Mouse (Mus musculus) CH12.LX (cell line): ENCODE measurements around the gene Cryga. TPM values are rescaled to one million over a fixed set of nuclear protein-coding genes. Genes with fewer than 3 reads are reported as not detected.
"Not testable (repeated sequence)": the region's sequence is repeated elsewhere in the genome, so short reads cannot be mapped to it uniquely, and the experiment has no call there.

Experiments
- DNase-seq: peaks from one replicate; pipeline ENCODE4 v3.0.0-alpha.2; 2013; ENCODE audit errors: extremely low read depth
- H3K27ac ChIP-seq: 2 replicates; pipeline ENCODE4 v1.5.1; 2012; ENCODE audit warnings: low read depth, mild to moderate bottlenecking, control low read depth, moderate library complexity; ENCODE audit not compliant: insufficient read depth
- H3K27me3 ChIP-seq: replicated peaks from 2 replicates; pipeline ENCODE3; 2012; ENCODE audit warnings: inconsistent platforms
- H3K36me3 ChIP-seq, 2 experiments: replicated peaks in 1 of 2; 2 replicates each; pipeline versions ENCODE3 to v1.6.1; 2012; ENCODE audit warnings: inconsistent platforms in 1 of 2, low read length in 1 of 2, mild to moderate bottlenecking in 1 of 2, mixed read lengths in 1 of 2, moderate library complexity in 1 of 2; ENCODE audit not compliant: control insufficient read depth in 1 of 2, insufficient read depth in 1 of 2
- H3K4me1 ChIP-seq, 2 experiments: 2 replicates each; pipeline ENCODE4 v1.6.1; 2012; ENCODE audit warnings: inconsistent platforms in 1 of 2, moderate library complexity in 1 of 2; ENCODE audit not compliant: insufficient read depth in 2 of 2, control insufficient read depth in 1 of 2
- H3K4me2 ChIP-seq: 2 replicates; pipeline ENCODE4 v1.6.1; 2012; ENCODE audit warnings: low read depth, mild to moderate bottlenecking, control low read depth; ENCODE audit not compliant: poor library complexity, insufficient read depth, severe bottlenecking
- H3K4me3 ChIP-seq, 3 experiments: fragments of 150-350 bp in 1 of 3; sonication (generic) in 1 of 3; replicated peaks in 1 of 3; 2 replicates each; pipeline versions ENCODE3 to v1.5.1; 2011 to 2012; ENCODE audit warnings: low read depth in 2 of 3, low read length in 2 of 3, mild to moderate bottlenecking in 2 of 3, moderate library complexity in 2 of 3, control low read depth in 1 of 3, improper control_type of control experiment in 1 of 3, inconsistent platforms in 1 of 3, mixed read lengths in 1 of 3; ENCODE audit not compliant: poor library complexity in 1 of 3
- H3K79me2 ChIP-seq: replicated peaks from 2 replicates; pipeline ENCODE4 v1.6.1; 2012; ENCODE audit warnings: mild to moderate bottlenecking, moderate library complexity; ENCODE audit not compliant: control insufficient read depth, poor library complexity, insufficient read depth, severe bottlenecking; ENCODE audit errors: extremely low read depth
- H3K9ac ChIP-seq: 2 replicates; pipeline ENCODE4 v1.6.1; 2012; ENCODE audit warnings: low read depth, mild to moderate bottlenecking, control low read depth, moderate library complexity; ENCODE audit not compliant: insufficient read depth
- H3K9me3 ChIP-seq: replicated peaks from 2 replicates; pipeline ENCODE3; 2012; ENCODE audit warnings: low read length, inconsistent platforms, mixed read lengths
- CHD2 ChIP-seq: IDR thresholded peaks from 2 replicates; pipeline ENCODE4 v1.6.1; 2011; ENCODE audit warnings: low read length, improper control_type of control experiment
- EP300 ChIP-seq: IDR thresholded peaks from 2 replicates; pipeline ENCODE4 v1.6.1; 2011; ENCODE audit warnings: low read length, improper control_type of control experiment
- GABPA ChIP-seq: IDR thresholded peaks from 2 replicates; pipeline ENCODE4 v1.6.1; 2012; ENCODE audit warnings: low read depth, low read length, improper control_type of control experiment, inconsistent platforms; ENCODE audit not compliant: insufficient replicate concordance
- MAFK ChIP-seq: IDR thresholded peaks from 2 replicates; pipeline ENCODE4 v1.6.1; 2011; ENCODE audit warnings: low read length, improper control_type of control experiment; ENCODE audit not compliant: insufficient replicate concordance
- MEF2A ChIP-seq: IDR thresholded peaks from 2 replicates; pipeline ENCODE4 v1.6.1; 2014; ENCODE audit warnings: low read depth, mild to moderate bottlenecking, inconsistent platforms, low read length, improper control_type of control experiment, borderline replicate concordance
- MXI1 ChIP-seq: IDR thresholded peaks from 2 replicates; pipeline ENCODE4 v1.6.1; 2011; ENCODE audit warnings: mild to moderate bottlenecking, low read depth, low read length, improper control_type of control experiment
- NRF1 ChIP-seq: IDR thresholded peaks from 2 replicates; pipeline ENCODE4 v1.6.1; 2014; ENCODE audit warnings: low read depth, mild to moderate bottlenecking, inconsistent platforms, low read length, improper control_type of control experiment, moderate library complexity
- POLR2A ChIP-seq: IDR thresholded peaks from 2 replicates; pipeline ENCODE4 v1.6.1; 2011; ENCODE audit warnings: low read depth, mild to moderate bottlenecking, improper control_type of control experiment, low read length
- POLR2AphosphoS2 ChIP-seq: IDR thresholded peaks from 2 replicates; pipeline ENCODE4 v1.6.1; 2011; ENCODE audit warnings: low read depth, low read length, improper control_type of control experiment
- RAD21 ChIP-seq: IDR thresholded peaks from 2 replicates; pipeline ENCODE4 v1.6.1; 2011; ENCODE audit warnings: low read depth, mild to moderate bottlenecking, low read length, improper control_type of control experiment, moderate library complexity
- RCOR1 ChIP-seq: conservative IDR thresholded peaks from 2 replicates; pipeline ENCODE4 v1.6.1; 2012; ENCODE audit warnings: low read depth, mild to moderate bottlenecking, inconsistent platforms, low read length, improper control_type of control experiment
- UBTF ChIP-seq: IDR thresholded peaks from 2 replicates; pipeline ENCODE4 v1.6.1; 2012; ENCODE audit warnings: low read depth, mild to moderate bottlenecking, inconsistent platforms, low read length, improper control_type of control experiment, moderate library complexity
- USF2 ChIP-seq: conservative IDR thresholded peaks from 2 replicates; pipeline ENCODE4 v1.6.1; 2011; ENCODE audit warnings: low read depth, low read length, improper control_type of control experiment
- ZKSCAN1 ChIP-seq: IDR thresholded peaks from 2 replicates; pipeline ENCODE4 v1.6.1; 2012; ENCODE audit warnings: low read depth, inconsistent platforms, low read length, improper control_type of control experiment, borderline replicate concordance
- dilution Hi-C: fragments of 300-500 bp; cut with MboI; formaldehyde crosslinking; loops from 2 replicates; pipeline ENCODE4 v1.14.3; 2020; ENCODE audit warnings: low sequenced_read_pairs; ENCODE audit not compliant: extremely low pct_unique_long_range_greater_than_20kb, extremely low pct_ligation_motif_present
- in situ Hi-C: fragments of 300-500 bp; cut with MboI; formaldehyde crosslinking; loops from 3 replicates; pipeline ENCODE4 v1.14.3; 2019; ENCODE audit warnings: low sequenced_read_pairs, low pct_ligation_motif_present, low pct_unique_long_range_greater_than_20kb, mixed read lengths
- polyA plus RNA-seq: library from polyadenylated mRNA; unstranded; fragments of >175 nt; gene quantifications from 2 replicates; pipeline ENCODE4 v1.2.1, GENCODE M21; 2012; ENCODE audit warnings: low read depth; ENCODE audit not compliant: insufficient read length
- total RNA-seq, 2 experiments: library from RNA; depleted of rRNA; stranded (reverse); fragments of 300-350 nt in 1 of 2; fragments of >200 nt in 1 of 2; gene quantifications; 2 replicates each; pipeline ENCODE4 v1.2.3; 2012 to 2014

Cryga gene
- total and polyA plus RNA-seq, 3 experiments, result not detected

GRCm38 (mm10) chr1:65051696-65052095 lies 51.5 kb downstream of the Cryga start:
- Histone ChIP-seq H3K4me2 (no peak overlapping the region), H3K27ac (no peak overlapping the region), H3K9ac (no peak overlapping the region)
- peak; percentile 17 for DNase-seq
- TF ChIP-seq RCOR1 (no peak), GABPA (no peak), RAD21 (no peak), ZKSCAN1 (no peak), UBTF (no peak), USF2 (no peak), MAFK (no peak), MEF2A (no peak), POLR2A (no peak), CHD2 (no peak), NRF1 (no peak), EP300 (no peak), MXI1 (no peak), POLR2AphosphoS2 (no peak)
- TF ChIP-seq, all 38 proteins: peak for 0
- H3K9me3 ChIP-seq, result peaks cover 2% of the 10 kb centered on the region
- no peaks in the 10 kb centered on the region for H3K79me2 ChIP-seq
- no peaks in the 10 kb centered on the region for H3K36me3 ChIP-seq
- H3K27me3 ChIP-seq, result no peaks in the 10 kb centered on the region
- peaks cover 0 to 15% of the 10 kb centered on the region in 2 experiments; a peak in 3 of 4 replicates for H3K4me1 ChIP-seq
- no peak overlapping the region for H3K4me3 ChIP-seq
- in situ Hi-C loops, result no loop called here
- dilution Hi-C loops, result no loop called here

- H3K4me3 ChIP-seq, DNase-seq, H3K4me2 ChIP-seq, H3K9me3 ChIP-seq, H3K27ac ChIP-seq, H3K36me3 ChIP-seq, in situ Hi-C loops, dilution Hi-C loops, H3K27me3 ChIP-seq, H3K9ac ChIP-seq, H3K79me2 ChIP-seq: not testable (repeated sequence)
- H3K4me1 ChIP-seq, result peaks cover 0 to 15% of the 10 kb centered on the region in 2 experiments; a peak in 3 of 4 replicates
These were observed 52.2 kb downstream of the Cryga start, which contains the start of gene Cryge for GRCm38 (mm10) chr1:65050952-65051351. Gene Cryge, minus strand, starts transcription at chr1:65051149.

Other genes with a start within 250 kb of the Cryga start
- gene Plekhm3, start 146.5 kb downstream of the Cryga start, total RNA-seq (2012; rRNA removed), result 14.1 and 14.6 TPM in 2 replicates
- gene Plekhm3, start 146.5 kb downstream of the Cryga start, total RNA-seq (2014; rRNA removed), result 9.5 and 9.9 TPM in 2 replicates
- gene Plekhm3, start 146.5 kb downstream of the Cryga start, polyA plus RNA-seq, result 11.3 and 13.0 TPM in 2 replicates
- not detected in 2 replicates for gene Akr1cl, start 70.6 kb downstream of the Cryga start, total RNA-seq (2012; rRNA removed)
- gene Akr1cl, start 70.6 kb downstream of the Cryga start, total RNA-seq (2014; rRNA removed), result not detected in 2 replicates
- not detected in 2 replicates for gene Akr1cl, start 70.6 kb downstream of the Cryga start, polyA plus RNA-seq
- not detected in 2 replicates for gene Cryge, start 52.2 kb downstream of the Cryga start, total RNA-seq (2012; rRNA removed)
- not detected in 2 replicates for gene Cryge, start 52.2 kb downstream of the Cryga start, total RNA-seq (2014; rRNA removed)
- not detected in 2 replicates for gene Cryge, start 52.2 kb downstream of the Cryga start, polyA plus RNA-seq
- gene Crygd, start 39.9 kb downstream of the Cryga start, total RNA-seq (2012; rRNA removed), result not detected in 2 replicates
- gene Crygd, start 39.9 kb downstream of the Cryga start, total RNA-seq (2014; rRNA removed), result not detected in 2 replicates
- not detected in 2 replicates for gene Crygd, start 39.9 kb downstream of the Cryga start, polyA plus RNA-seq
- not detected in 2 replicates for gene Crygc, start 29.7 kb downstream of the Cryga start, total RNA-seq (2012; rRNA removed)
- gene Crygc, start 29.7 kb downstream of the Cryga start, total RNA-seq (2014; rRNA removed), result not detected in 2 replicates
- not detected in 2 replicates for gene Crygc, start 29.7 kb downstream of the Cryga start, polyA plus RNA-seq
- gene Crygb, start 21.1 kb downstream of the Cryga start, total RNA-seq (2012; rRNA removed), result not detected in 2 replicates
- not detected in 2 replicates for gene Crygb, start 21.1 kb downstream of the Cryga start, total RNA-seq (2014; rRNA removed)
- gene Crygb, start 21.1 kb downstream of the Cryga start, polyA plus RNA-seq, result not detected in 2 replicates
- not detected in 2 replicates for gene Gm28845, start 16.2 kb upstream of the Cryga start, total RNA-seq (2012; rRNA removed)
- not detected in 2 replicates for gene Gm28845, start 16.2 kb upstream of the Cryga start, total RNA-seq (2014; rRNA removed)
- gene Gm28845, start 16.2 kb upstream of the Cryga start, polyA plus RNA-seq, result not detected in 2 replicates
- not detected in 2 replicates for gene D630023F18Rik, start 19.8 kb upstream of the Cryga start, total RNA-seq (2012; rRNA removed)
- 0.13 and 0.18 TPM in 2 replicates for gene D630023F18Rik, start 19.8 kb upstream of the Cryga start, total RNA-seq (2014; rRNA removed)
- gene D630023F18Rik, start 19.8 kb upstream of the Cryga start, polyA plus RNA-seq, result 0.17 TPM in 1 of 2 replicates, not detected in the other
- 8.1 and 9.3 TPM in 2 replicates for gene Idh1, start 83.1 kb upstream of the Cryga start, total RNA-seq (2012; rRNA removed)
- gene Idh1, start 83.1 kb upstream of the Cryga start, total RNA-seq (2014; rRNA removed), result 20.6 and 23.4 TPM in 2 replicates
- 11.1 and 11.2 TPM in 2 replicates for gene Idh1, start 83.1 kb upstream of the Cryga start, polyA plus RNA-seq
- 14.5 and 14.8 TPM in 2 replicates for gene Pikfyve, start 83.3 kb upstream of the Cryga start, total RNA-seq (2012; rRNA removed)
- 25.5 and 26.7 TPM in 2 replicates for gene Pikfyve, start 83.3 kb upstream of the Cryga start, total RNA-seq (2014; rRNA removed)
- 12.6 and 14.5 TPM in 2 replicates for gene Pikfyve, start 83.3 kb upstream of the Cryga start, polyA plus RNA-seq
- gene Pth2r, start 178.7 kb upstream of the Cryga start, total RNA-seq (2012; rRNA removed), result not detected in 2 replicates
- not detected in 2 replicates for gene Pth2r, start 178.7 kb upstream of the Cryga start, total RNA-seq (2014; rRNA removed)
- not detected in 2 replicates for gene Pth2r, start 178.7 kb upstream of the Cryga start, polyA plus RNA-seq